Comparison of ENCODE assay signal across 9 mouse cellular contexts in genomic region chr2:27028437-27029015, GRCm38 (mm10). TPM values are rescaled to one million over a fixed set of nuclear protein-coding genes. Genes with fewer than 3 reads are reported as not detected.
DNase-seq lines count a peak whose midpoint lies in the region; ATAC-seq and TF ChIP-seq lines count a peak whose summit lies in the region.
"Had no signal": no experiment of that assay in that cellular context is flagged by ENCODE, and none has a peak within 500 bp of the region (broad histone marks: within the 10 kb centered on the region; RNA-seq: fewer than 3 reads in every experiment).

No protein-coding gene starts in this region.

- DNase-seq in lung, postnatal 14 days = no peak
- no peak for DNase-seq in left cerebral cortex, postnatal 36 days (ENCODE audit: low spot score in 2 of 2)
- DNase-seq in thymus, adult 2 months = no peak

- H3K27ac ChIP-seq in lung, embryonic 15.5 days = no peak overlapping the region
- no peak overlapping the region for H3K27ac ChIP-seq in forebrain, embryonic 15.5 days (replicated peaks)
- no peak overlapping the region for H3K27ac ChIP-seq in liver, embryonic 15.5 days (replicated peaks)
- no peak overlapping the region for H3K27ac ChIP-seq in stomach, embryonic 15.5 days
- H3K27ac ChIP-seq in thymus, adult 2 months (ENCODE audit: control insufficient read depth, insufficient read depth, low read length) = no peak overlapping the region

- H3K4me3 ChIP-seq in lung, embryonic 15.5 days = no peak overlapping the region
- H3K4me3 ChIP-seq in forebrain, embryonic 15.5 days = peak overlapping the region; percentile 45
- no peak overlapping the region for H3K4me3 ChIP-seq in liver, embryonic 15.5 days (replicated peaks)
- H3K4me3 ChIP-seq in stomach, embryonic 15.5 days (replicated peaks) = peak overlapping the region; percentile 22; the same call in 1 of the 2 replicates
- no peak overlapping the region for H3K4me3 ChIP-seq in thymus, adult 2 months (ENCODE audit: control insufficient read depth, insufficient read depth, low read length)

- H3K36me3 ChIP-seq in lung, embryonic 15.5 days = no peaks in the 10 kb centered on the region
- H3K36me3 ChIP-seq in forebrain, embryonic 15.5 days = no peaks in the 10 kb centered on the region
- no peaks in the 10 kb centered on the region for H3K36me3 ChIP-seq in liver, embryonic 15.5 days (replicated peaks)
- no peaks in the 10 kb centered on the region for H3K36me3 ChIP-seq in stomach, embryonic 15.5 days
- H3K36me3 ChIP-seq in thymus, adult 2 months (ENCODE audit: control insufficient read depth, insufficient read depth, low read length) = no peaks in the 10 kb centered on the region

- TF ChIP-seq POLR2A in thymus, adult 2 months (IDR thresholded peaks at IDR 0.05; ENCODE audit: control insufficient read depth, extremely low read depth, insufficient read depth, low read length, poor library complexity) = no peak

- TF ChIP-seq CTCF in thymus, adult 2 months (IDR thresholded peaks at IDR 0.05; ENCODE audit: borderline replicate concordance, control insufficient read depth, extremely low read depth, insufficient read depth, low read length, poor library complexity) = no peak

- H3K9ac ChIP-seq in lung, embryonic 15.5 days = no peak overlapping the region
- H3K9ac ChIP-seq in forebrain, embryonic 15.5 days (replicated peaks) = peak overlapping the region; percentile 38
- H3K9ac ChIP-seq in liver, embryonic 15.5 days = no peak overlapping the region
- no peak overlapping the region for H3K9ac ChIP-seq in stomach, embryonic 15.5 days

- 55% methylated on average over 4 of the region's 4 CpGs for WGBS in lung, embryonic 15.5 days
- WGBS in forebrain, embryonic 15.5 days = 74% methylated on average over 4 of the region's 4 CpGs
- WGBS in liver, embryonic 15.5 days (ENCODE audit: insufficient replicate concordance) = 21% methylated on average over 4 of the region's 4 CpGs
- WGBS in stomach, embryonic 15.5 days = 65% methylated on average over 4 of the region's 4 CpGs
- 20% methylated on average over 4 of the region's 4 CpGs for WGBS in thymus, adult 2 months

- H3K9me3 ChIP-seq in lung, embryonic 15.5 days = no peaks in the 10 kb centered on the region
- H3K9me3 ChIP-seq in forebrain, embryonic 15.5 days = no peaks in the 10 kb centered on the region
- no peaks in the 10 kb centered on the region for H3K9me3 ChIP-seq in liver, embryonic 15.5 days (replicated peaks)
- no peaks in the 10 kb centered on the region for H3K9me3 ChIP-seq in stomach, embryonic 15.5 days

- ATAC-seq in lung, embryonic 15.5 days (ENCODE audit: borderline replicate concordance, extremely low read depth, low FRiP score, low TSS enrichment) = no peak
- no peak for ATAC-seq in forebrain, embryonic 15.5 days (replicated peaks)
- ATAC-seq in liver, embryonic 15.5 days (ENCODE audit: insufficient read depth) = no peak
- no peak for ATAC-seq in stomach, embryonic 15.5 days (ENCODE audit: insufficient read depth, low FRiP score, low read depth)
- ATAC-seq in cerebellum, adult (ENCODE audit: insufficient number of reproducible peaks, low FRiP score, low TSS enrichment) = no peak

- H3K4me1 ChIP-seq in lung, embryonic 15.5 days = peaks cover 5% of the 10 kb centered on the region; the same call in 1 of the 2 replicates
- H3K4me1 ChIP-seq in forebrain, embryonic 15.5 days = peaks cover 14% of the 10 kb centered on the region
- peaks cover 26% of the 10 kb centered on the region for H3K4me1 ChIP-seq in liver, embryonic 15.5 days (replicated peaks)
- 0 out of 2 replicates have a peak, but pooled peaks cover 5% of the 10 kb centered on the region for H3K4me1 ChIP-seq in stomach, embryonic 15.5 days
- H3K4me1 ChIP-seq in thymus, adult 2 months (replicated peaks; ENCODE audit: control insufficient read depth, insufficient read depth, low read length) = 0 out of 2 replicates have a peak, but pooled peaks cover 7% of the 10 kb centered on the region

- peaks cover 14% of the 10 kb centered on the region; the same call in 1 of the 2 replicates for H3K27me3 ChIP-seq in lung, embryonic 15.5 days
- H3K27me3 ChIP-seq in forebrain, embryonic 15.5 days = peaks cover 9% of the 10 kb centered on the region; the same call in 1 of the 2 replicates
- H3K27me3 ChIP-seq in liver, embryonic 15.5 days = peaks cover 39% of the 10 kb centered on the region
- H3K27me3 ChIP-seq in stomach, embryonic 15.5 days (replicated peaks) = 0 out of 2 replicates have a peak, but pooled peaks cover 8% of the 10 kb centered on the region
- H3K27me3 ChIP-seq in thymus, adult 2 months (ENCODE audit: control insufficient read depth, insufficient read depth, low read length) = no peaks in the 10 kb centered on the region

- peak overlapping the region; percentile 53 for H3K4me2 ChIP-seq in lung, embryonic 15.5 days
- peak overlapping the region; percentile 73 for H3K4me2 ChIP-seq in forebrain, embryonic 15.5 days (replicated peaks)
- peak overlapping the region; percentile 50 for H3K4me2 ChIP-seq in liver, embryonic 15.5 days
- peak overlapping the region; percentile 58 for H3K4me2 ChIP-seq in stomach, embryonic 15.5 days

- intact Hi-C loops in left cerebral cortex, postnatal 36 days (cut with DNase I) = loop anchor here (2.0 to 5.0 kb wide), 2 partner anchors 96 to 111 kb away; partner anchors contain the start of genes Surf1, Surf2 and Surf4

RNA-seq across cellular contexts. Expression of gene Slc2a6, which starts 0.7 kb away (rescaled TPM):
- 0.48 and 0.77 TPM in 2 replicates for polyA plus RNA-seq in lung, embryonic 15.5 days (2015; fragmentation: Nextera tagmentation; extraction: Ambion mirVana)
- 5.2 TPM in 2 replicates for polyA plus RNA-seq in forebrain, embryonic 15.5 days (2015; fragmentation: Nextera tagmentation; extraction: Ambion mirVana)
- polyA plus RNA-seq in liver, embryonic 15.5 days (2015; fragmentation: Nextera tagmentation; extraction: Ambion mirVana) = 0.28 and 0.29 TPM in 2 replicates
- 1.1 and 1.3 TPM in 2 replicates for polyA plus RNA-seq in stomach, embryonic 15.5 days (2015; fragmentation: Nextera tagmentation; extraction: Ambion mirVana)
- 10 to 100 TPM; 32.2 to 32.4 TPM for total RNA-seq in left cerebral cortex, postnatal 36 days (2021)
- polyA plus RNA-seq in thymus, adult 2 months (2012; rRNA removed) = 14.0 and 17.5 TPM in 2 replicates

RNA-seq across cellular contexts. Expression of gene Cacfd1, which starts 18.8 kb away (rescaled TPM):
- 59.0 and 60.9 TPM in 2 replicates for polyA plus RNA-seq in lung, embryonic 15.5 days (2015; fragmentation: Nextera tagmentation; extraction: Ambion mirVana)
- 120 and 121 TPM in 2 replicates for polyA plus RNA-seq in forebrain, embryonic 15.5 days (2015; fragmentation: Nextera tagmentation; extraction: Ambion mirVana)
- polyA plus RNA-seq in liver, embryonic 15.5 days (2015; fragmentation: Nextera tagmentation; extraction: Ambion mirVana) = 13.2 and 15.0 TPM in 2 replicates
- 61.6 and 65.4 TPM in 2 replicates for polyA plus RNA-seq in stomach, embryonic 15.5 days (2015; fragmentation: Nextera tagmentation; extraction: Ambion mirVana)
- 10 to 100 TPM; 41.5 to 50.0 TPM for total RNA-seq in left cerebral cortex, postnatal 36 days (2021)
- 58.9 and 63.9 TPM in 2 replicates for polyA plus RNA-seq in thymus, adult 2 months (2012; rRNA removed)

RNA-seq across cellular contexts. Expression of gene Mymk, which starts 43.5 kb away (rescaled TPM):
- polyA plus RNA-seq in lung, embryonic 15.5 days (2015; fragmentation: Nextera tagmentation; extraction: Ambion mirVana) = 0.49 and 0.76 TPM in 2 replicates
- 0.17 TPM in 1 of 2 replicates, not detected in the other for polyA plus RNA-seq in forebrain, embryonic 15.5 days (2015; fragmentation: Nextera tagmentation; extraction: Ambion mirVana)
- polyA plus RNA-seq in liver, embryonic 15.5 days (2015; fragmentation: Nextera tagmentation; extraction: Ambion mirVana) = 1.9 and 2.5 TPM in 2 replicates
- polyA plus RNA-seq in stomach, embryonic 15.5 days (2015; fragmentation: Nextera tagmentation; extraction: Ambion mirVana) = 0.28 and 1.3 TPM in 2 replicates
- under 1 TPM in 1 of 2 experiments, not detected in 1; 0.44 TPM for total RNA-seq in left cerebral cortex, postnatal 36 days (2021)
- polyA plus RNA-seq in thymus, adult 2 months (2012; rRNA removed) = 0.61 and 0.81 TPM in 2 replicates
- polyA plus RNA-seq: testis, adult 2 months had no signal

RNA-seq across cellular contexts. Expression of gene Adamtsl2, which starts 50.7 kb away (rescaled TPM):
- 20.5 and 27.4 TPM in 2 replicates for polyA plus RNA-seq in lung, embryonic 15.5 days (2015; fragmentation: Nextera tagmentation; extraction: Ambion mirVana)
- polyA plus RNA-seq in forebrain, embryonic 15.5 days (2015; fragmentation: Nextera tagmentation; extraction: Ambion mirVana) = 6.8 and 9.5 TPM in 2 replicates
- 0.32 and 0.48 TPM in 2 replicates for polyA plus RNA-seq in liver, embryonic 15.5 days (2015; fragmentation: Nextera tagmentation; extraction: Ambion mirVana)
- polyA plus RNA-seq in stomach, embryonic 15.5 days (2015; fragmentation: Nextera tagmentation; extraction: Ambion mirVana) = 3.0 and 3.8 TPM in 2 replicates
- 10 to 100 TPM; 22.0 to 22.2 TPM for total RNA-seq in left cerebral cortex, postnatal 36 days (2021)
- polyA plus RNA-seq in thymus, adult 2 months (2012; rRNA removed) = 16.1 and 16.5 TPM in 2 replicates

RNA-seq across cellular contexts. Expression of gene Adamts13, which starts 55.3 kb away (rescaled TPM):
- polyA plus RNA-seq in lung, embryonic 15.5 days (2015; fragmentation: Nextera tagmentation; extraction: Ambion mirVana) = 0.09 TPM in 1 of 2 replicates, not detected in the other
- polyA plus RNA-seq in forebrain, embryonic 15.5 days (2015; fragmentation: Nextera tagmentation; extraction: Ambion mirVana) = 0.22 and 0.38 TPM in 2 replicates
- 1.6 and 2.0 TPM in 2 replicates for polyA plus RNA-seq in liver, embryonic 15.5 days (2015; fragmentation: Nextera tagmentation; extraction: Ambion mirVana)
- polyA plus RNA-seq in stomach, embryonic 15.5 days (2015; fragmentation: Nextera tagmentation; extraction: Ambion mirVana) = 0.15 and 0.31 TPM in 2 replicates
- total RNA-seq in left cerebral cortex, postnatal 36 days (2021) = 1 to 10 TPM in 1 of 2 experiments, under 1 TPM in 1; 0.77 to 1.8 TPM
- 1.1 and 1.2 TPM in 2 replicates for polyA plus RNA-seq in thymus, adult 2 months (2012; rRNA removed)

Comparison
In these comparisons a context has a peak if more than half of its experiments do, and no peak if none do; other contexts are left out.
1. H3K4me3 ChIP-seq: peak in forebrain, embryonic 15.5 days (single experiment) and stomach, embryonic 15.5 days (single experiment); none in lung, embryonic 15.5 days (single experiment), liver, embryonic 15.5 days (single experiment) and thymus, adult 2 months (single experiment).
2. Peak in every context shown above with its lines, with median percentiles within 50 percentile points of each other: H3K4me2 ChIP-seq.